Mouse (Mus musculus): ENCODE measurements around the gene Rara. TPM values are rescaled to one million over a fixed set of nuclear protein-coding genes. Genes with fewer than 3 reads are reported as not detected.
A peak's percentile ranks its signal among the peaks of the same experiment; 100 is the strongest.

Rara gene
- total and polyA plus RNA-seq, 3 experiments, result 4.5 to 13.7 (median 12.1) TPM

DNA sequence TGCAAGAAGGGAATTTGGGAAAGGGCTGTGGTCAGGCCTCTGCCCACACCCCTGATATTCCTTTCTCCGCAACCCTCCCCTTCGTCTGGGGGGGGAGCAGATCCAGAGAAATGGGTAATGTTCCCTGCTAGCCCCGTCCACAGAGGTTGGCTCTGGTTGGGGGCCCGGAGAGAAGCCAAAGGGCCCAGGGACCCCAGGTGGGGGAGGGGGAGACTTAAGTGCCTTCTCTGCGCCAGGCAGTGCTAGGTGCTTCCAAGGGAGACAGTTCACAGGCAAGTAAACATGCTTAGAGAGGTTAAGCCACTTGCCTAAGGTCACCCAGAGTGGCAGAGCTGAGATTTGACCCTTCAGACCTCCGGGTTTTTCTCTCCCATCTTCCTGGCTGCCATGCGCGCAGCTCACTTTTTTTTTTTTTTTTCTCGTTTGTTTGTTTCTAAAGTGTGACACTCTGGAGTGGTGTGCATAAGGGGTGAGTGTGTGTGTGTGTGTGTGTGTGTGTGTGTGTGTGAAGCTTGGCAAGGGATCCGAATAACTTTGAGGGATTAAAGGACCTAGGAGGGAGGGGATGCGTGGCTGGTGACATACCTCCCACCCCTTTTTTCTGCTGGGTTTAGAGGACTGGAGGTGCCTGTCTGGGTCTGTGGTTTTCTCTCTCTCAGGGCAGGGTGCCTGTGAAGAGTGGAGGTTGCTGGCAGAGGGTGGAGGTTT lies 17.4 kb downstream of the Rara start:
- dilution Hi-C loops (cut with MboI; ENCODE audit: extremely low pct_ligation_motif_present, extremely low pct_unique_long_range_greater_than_20kb, low sequenced_read_pairs), result no loop called here
- peak overlapping the region; percentile 95; the same call in 1 of the 2 replicates for H3K27ac ChIP-seq (ENCODE audit: insufficient read depth, low read depth)

GRCm38 (mm10) chr11:98945605-98945977 lies 18.0 kb downstream of the Rara start:
- TF ChIP-seq CHD1 (IDR thresholded peaks at IDR 0.05; ENCODE audit: low read depth, low read length) (0 out of 2 replicates have a peak, but pooled peaks have one; percentile 7), POLR2AphosphoS2 (IDR thresholded peaks at IDR 0.05; ENCODE audit: low read depth, low read length) (no peak), RAD21 (IDR thresholded peaks at IDR 0.05; ENCODE audit: low read depth, low read length) (no peak), MYC (IDR thresholded peaks at IDR 0.05; ENCODE audit: low read depth, low read length) (no peak), TCF12 (IDR thresholded peaks at IDR 0.05; ENCODE audit: low read depth, low read length) (no peak), PAX5 (IDR thresholded peaks at IDR 0.05; ENCODE audit: low read length) (no peak)
- in situ Hi-C loops (cut with MboI; ENCODE audit: low pct_ligation_motif_present, low pct_unique_long_range_greater_than_20kb, low sequenced_read_pairs), result no loop called here
- DNase-seq (ENCODE audit: extremely low read depth), result no peak
- Histone ChIP-seq H3K4me1 (ENCODE audit: control insufficient read depth in 1 of 2, insufficient read depth in 2 of 2) (peaks cover 45 to 93% of the 10 kb centered on the region in 2 experiments), H3K9ac (ENCODE audit: insufficient read depth, low read depth) (no peak overlapping the region), H3K9me3 (replicated peaks; ENCODE audit: low read length) (no peaks in the 10 kb centered on the region), H3K79me2 (replicated peaks; ENCODE audit: control insufficient read depth, extremely low read depth, insufficient read depth, poor library complexity, severe bottlenecking) (peaks cover 8% of the 10 kb centered on the region; the same call in 1 of the 2 replicates), H3K4me2 (ENCODE audit: insufficient read depth, low read depth, poor library complexity, severe bottlenecking) (no peak overlapping the region), H3K27ac (ENCODE audit: insufficient read depth, low read depth) (no peak overlapping the region), H3K27me3 (replicated peaks) (no peaks in the 10 kb centered on the region), H3K4me3 (replicated peaks in 1 of 3; ENCODE audit: low read depth in 2 of 3, low read length in 2 of 3, poor library complexity in 1 of 3) (no peak overlapping the region), H3K36me3 (replicated peaks in 1 of 2; ENCODE audit: control insufficient read depth in 1 of 2, insufficient read depth in 1 of 2, low read length in 1 of 2) (peaks cover 2 to 15% of the 10 kb centered on the region in 2 experiments)
- dilution Hi-C loops (cut with MboI; ENCODE audit: extremely low pct_ligation_motif_present, extremely low pct_unique_long_range_greater_than_20kb, low sequenced_read_pairs), result no loop called here

More for the DNA sequence above, 17.4 kb downstream of the Rara start:
- Histone ChIP-seq H3K4me1 (ENCODE audit: control insufficient read depth in 1 of 2, insufficient read depth in 2 of 2) (peaks cover 51 to 93% of the 10 kb centered on the region in 2 experiments), H3K9me3 (replicated peaks; ENCODE audit: low read length) (no peaks in the 10 kb centered on the region), H3K9ac (ENCODE audit: insufficient read depth, low read depth) (peak overlapping the region; percentile 42; the same call in 1 of the 2 replicates), H3K4me2 (ENCODE audit: insufficient read depth, low read depth, poor library complexity, severe bottlenecking) (peak overlapping the region; percentile 80; the same call in 1 of the 2 replicates), H3K27me3 (replicated peaks) (no peaks in the 10 kb centered on the region), H3K36me3 (replicated peaks in 1 of 2; ENCODE audit: control insufficient read depth in 1 of 2, insufficient read depth in 1 of 2, low read length in 1 of 2) (peaks cover 0 to 10% of the 10 kb centered on the region in 2 experiments), H3K79me2 (replicated peaks; ENCODE audit: control insufficient read depth, extremely low read depth, insufficient read depth, poor library complexity, severe bottlenecking) (peaks cover 8% of the 10 kb centered on the region; the same call in 1 of the 2 replicates), H3K4me3 (replicated peaks in 1 of 3; ENCODE audit: low read depth in 2 of 3, low read length in 2 of 3, poor library complexity in 1 of 3) (peak overlapping the region in 1 of 3 experiments; percentile 40)
- in situ Hi-C loops (cut with MboI; ENCODE audit: low pct_ligation_motif_present, low pct_unique_long_range_greater_than_20kb, low sequenced_read_pairs), result no loop called here
- TF ChIP-seq IRF4 (IDR thresholded peaks at IDR 0.05; ENCODE audit: low read depth, low read length), result no peak
- TF ChIP-seq ZNF384 (IDR thresholded peaks at IDR 0.05; ENCODE audit: low read depth, low read length), result peak; percentile 72
- peak; percentile 37; the same call in 1 of the 2 replicates for TF ChIP-seq CHD2 (IDR thresholded peaks at IDR 0.05; ENCODE audit: low read length)
- 0 out of 2 replicates have a peak, but pooled peaks have one; percentile 3 for TF ChIP-seq MEF2A (IDR thresholded peaks at IDR 0.05; ENCODE audit: borderline replicate concordance, low read depth, low read length)
- no peak for TF ChIP-seq ZMIZ1 (IDR thresholded peaks at IDR 0.05; ENCODE audit: low read depth, low read length)
- TF ChIP-seq CTCF (conservative IDR thresholded peaks at IDR 0.05 in 1 of 2, IDR thresholded peaks at IDR 0.05 in 1 of 2; ENCODE audit: low read depth in 2 of 2, low read length in 2 of 2), result no peak
- TF ChIP-seq CHD1 (IDR thresholded peaks at IDR 0.05; ENCODE audit: low read depth, low read length), result no peak
- no peak for DNase-seq (ENCODE audit: extremely low read depth)

All from CH12.LX (cell line).